Mouse (Mus musculus) liver, adult 2 months (tissue): Measurements from ENCODE around the gene Med12. TPM values are rescaled to one million over a fixed set of nuclear protein-coding genes. Genes with fewer than 3 reads are reported as not detected.

Experiments
- DNase-seq: peaks from one replicate; pipeline ENCODE4 v3.0.0-alpha.2; 2011; ENCODE audit warnings: low read depth, low spot score; ENCODE audit errors: extremely low read depth
- H3K27ac ChIP-seq: fragments of 200-500 bp; replicated peaks from 2 replicates; pipeline ENCODE4 v1.5.1; 2012; ENCODE audit warnings: low read depth, mild to moderate bottlenecking, control low read depth, inconsistent platforms, low read length; ENCODE audit not compliant: insufficient read depth
- H3K27me3 ChIP-seq: fragments of 200-500 bp; 2 replicates; pipeline ENCODE4 v1.6.1; 2012; ENCODE audit warnings: mild to moderate bottlenecking, moderate library complexity, low read length, inconsistent platforms; ENCODE audit not compliant: control insufficient read depth, insufficient read depth
- H3K36me3 ChIP-seq: fragments of 200-500 bp; 2 replicates; pipeline ENCODE4 v1.6.1; 2012; ENCODE audit warnings: low read length, inconsistent platforms; ENCODE audit not compliant: control insufficient read depth, insufficient read depth
- H3K4me1 ChIP-seq: fragments of 200-500 bp; 2 replicates; pipeline ENCODE4 v1.6.1; 2011; ENCODE audit warnings: low read length; ENCODE audit not compliant: control insufficient read depth, insufficient read depth
- H3K4me3 ChIP-seq: fragments of 200-500 bp; 2 replicates; pipeline ENCODE4 v1.5.1; 2011; ENCODE audit warnings: low read depth, mild to moderate bottlenecking, control low read depth, low read length, moderate library complexity; ENCODE audit not compliant: insufficient read depth
- H3K79me2 ChIP-seq: fragments of 200-500 bp; 2 replicates; pipeline ENCODE4 v1.6.1; 2012; ENCODE audit warnings: inconsistent platforms, mild to moderate bottlenecking, low read length, moderate library complexity; ENCODE audit not compliant: control insufficient read depth, insufficient read depth
- H3K9ac ChIP-seq: fragments of 200-500 bp; 2 replicates; pipeline ENCODE4 v1.6.1; 2012; ENCODE audit warnings: low read depth, mild to moderate bottlenecking, control low read depth, inconsistent platforms, low read length
- CTCF ChIP-seq: fragments of 200-500 bp; IDR thresholded peaks from 2 replicates; pipeline ENCODE4 v1.5.1; 2011; ENCODE audit warnings: low read depth, low read length, control low read depth
- POLR2A ChIP-seq: fragments of 200-500 bp; IDR thresholded peaks from 2 replicates; pipeline ENCODE4 v1.6.1; 2011; ENCODE audit warnings: low read length, control low read depth; ENCODE audit not compliant: insufficient read depth; ENCODE audit errors: extremely low read depth
- WGBS: fragments of 180-500 bp; shearing (Covaris S2); methylation state at CpG from one replicate; pipeline ENCODE4 v1.1.7; 2018; 5-methylcytosine and 5-hydroxymethylcytosine counted together
- polyA plus RNA-seq: library from polyadenylated mRNA; depleted of rRNA; stranded (reverse); fragments of >200 nt; gene quantifications from 2 replicates; pipeline ENCODE4 v1.2.3, GENCODE M21; 2012
- total RNA-seq: library from RNA; depleted of rRNA; stranded (reverse); fragments of >200 nt; gene quantifications from 2 replicates; pipeline ENCODE4 v1.2.3, GENCODE M21; 2014

The Med12 gene
- total and polyA plus RNA-seq, 2 experiments = 8.1 to 59.4 TPM

DNA sequence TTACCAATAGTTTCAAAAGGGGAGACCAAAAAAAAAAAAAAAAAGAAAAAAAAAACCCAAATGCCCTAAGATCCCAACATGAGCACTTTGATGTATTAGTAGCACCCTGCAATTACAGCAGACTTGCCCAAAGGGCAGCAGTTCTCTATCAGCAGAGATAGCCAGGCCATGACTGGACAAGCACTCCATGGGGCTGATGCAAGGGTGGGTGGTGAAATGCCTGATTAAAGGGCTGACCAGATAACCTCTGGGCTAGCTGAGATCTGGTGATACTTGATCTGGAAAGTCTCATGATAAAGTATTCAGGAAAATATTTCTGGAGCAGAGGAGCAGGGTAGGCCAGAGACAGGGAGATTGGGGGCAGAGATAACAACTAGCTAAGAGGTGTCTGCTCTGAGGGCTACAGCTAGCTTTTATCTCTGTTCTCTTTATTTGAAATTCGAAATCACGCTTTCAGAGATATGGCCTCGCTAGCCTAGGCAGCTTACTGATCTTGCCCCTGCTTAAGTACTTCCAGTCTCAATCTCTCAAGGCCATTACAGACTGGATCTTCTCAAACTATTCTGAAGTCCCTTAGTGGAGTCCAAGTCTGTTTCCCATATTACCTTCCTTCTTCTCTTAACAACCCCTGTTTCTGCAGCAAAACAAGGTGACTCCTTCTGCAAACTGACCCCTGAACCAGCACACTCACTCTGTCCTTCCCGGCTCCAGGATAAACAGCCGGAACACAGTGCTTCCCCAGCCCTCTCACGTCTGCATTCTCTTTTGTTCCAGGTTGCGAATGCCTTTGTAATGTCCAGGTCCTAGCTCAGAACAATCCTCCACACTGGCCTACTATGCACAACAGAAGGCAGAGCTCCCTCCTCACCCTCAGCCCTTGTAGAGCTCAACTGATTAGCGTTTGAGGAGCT is 52.4 kb downstream of the Med12 start:
- no peak overlapping the region for H3K9ac ChIP-seq
- H3K27ac ChIP-seq = no peak overlapping the region
- H3K4me3 ChIP-seq = no peak overlapping the region
- DNase-seq = no peak
- H3K4me1 ChIP-seq = no peaks in the 10 kb centered on the region
- no peaks in the 10 kb centered on the region for H3K36me3 ChIP-seq
- H3K79me2 ChIP-seq = no peaks in the 10 kb centered on the region
- 61% methylated on average over 8 of the region's 8 CpGs for whole genome bisulfite sequencing
- no peaks in the 10 kb centered on the region for H3K27me3 ChIP-seq
- TF ChIP-seq CTCF = no peak
- TF ChIP-seq POLR2A = no peak

DNA sequence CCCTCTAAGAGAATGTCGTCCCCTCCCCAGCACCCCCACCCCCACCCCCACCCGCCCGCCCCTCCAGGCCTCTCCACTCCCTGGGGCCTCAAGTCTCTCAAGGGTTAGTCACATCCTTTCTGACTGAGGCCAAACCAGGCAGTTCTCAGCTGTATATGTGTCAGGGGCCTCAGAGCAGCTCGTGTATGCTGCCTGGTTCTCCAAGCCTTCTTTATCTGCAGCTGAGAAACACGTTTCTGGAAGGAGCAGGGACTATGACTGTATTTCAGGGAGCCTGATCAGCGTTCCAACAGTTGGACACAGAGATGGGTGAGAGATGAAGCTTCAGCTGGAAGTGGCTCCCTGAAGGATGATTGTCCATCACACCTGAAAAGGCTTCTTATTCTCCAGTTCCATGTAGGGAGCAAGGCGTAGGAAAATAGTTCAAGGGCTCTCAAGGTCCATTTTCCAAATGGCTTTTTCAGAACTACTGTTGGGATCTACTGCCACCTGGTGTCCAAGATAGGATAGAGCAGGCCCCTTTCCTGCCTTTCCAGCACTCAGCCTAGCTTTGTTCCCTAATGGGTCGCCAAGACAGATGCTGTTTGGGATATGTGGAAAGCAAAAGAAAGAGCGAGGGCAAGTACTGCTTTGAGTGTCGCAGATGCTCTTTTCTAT is 55.7 kb downstream of the Med12 start:
- DNase-seq = peak; percentile 30
- H3K27ac ChIP-seq = no peak overlapping the region
- TF ChIP-seq CTCF (peak; percentile 60), POLR2A (no peak)

DNA sequence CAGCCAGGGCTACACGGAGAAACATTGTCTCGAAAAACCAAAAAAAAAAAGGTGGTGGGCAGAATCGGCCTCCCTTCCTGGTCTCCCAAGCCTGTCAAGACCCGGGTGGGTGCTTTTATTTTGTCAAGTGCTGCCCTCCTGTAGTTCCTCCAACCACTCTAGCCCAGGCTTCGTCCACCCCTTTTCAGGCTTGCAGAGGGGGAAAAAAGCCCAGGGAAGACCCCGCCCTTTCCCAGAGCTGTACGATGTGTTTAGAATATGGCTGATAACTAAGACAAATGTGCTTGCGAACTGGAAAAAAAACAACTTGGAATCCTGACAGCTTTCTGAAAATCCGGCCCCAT is 58.2 kb downstream of the Med12 start:
- 33% methylated on average over 9 of the region's 9 CpGs for WGBS
- Histone ChIP-seq H3K4me3 (peak overlapping the region; percentile 69), H3K27me3 (no peaks in the 10 kb centered on the region), H3K27ac (peak overlapping the region; percentile 98), H3K4me1 (0 out of 2 replicates have a peak, but pooled peaks cover 1% of the 10 kb centered on the region), H3K36me3 (no peaks in the 10 kb centered on the region), H3K9ac (peak overlapping the region; percentile 87), H3K79me2 (no peaks in the 10 kb centered on the region)
- no peak for DNase-seq
- no peak for TF ChIP-seq CTCF
- TF ChIP-seq POLR2A = no peak

More for the DNA sequence above, 55.7 kb downstream of the Med12 start:
- H3K27me3 ChIP-seq = no peaks in the 10 kb centered on the region
- no peaks in the 10 kb centered on the region for H3K79me2 ChIP-seq
- no peak overlapping the region for H3K4me3 ChIP-seq
- no peak overlapping the region for H3K9ac ChIP-seq
- 28% methylated on average over 10 of the region's 10 CpGs for WGBS
- 0 out of 2 replicates have a peak, but pooled peaks cover 1% of the 10 kb centered on the region for H3K4me1 ChIP-seq
- no peaks in the 10 kb centered on the region for H3K36me3 ChIP-seq

DNA sequence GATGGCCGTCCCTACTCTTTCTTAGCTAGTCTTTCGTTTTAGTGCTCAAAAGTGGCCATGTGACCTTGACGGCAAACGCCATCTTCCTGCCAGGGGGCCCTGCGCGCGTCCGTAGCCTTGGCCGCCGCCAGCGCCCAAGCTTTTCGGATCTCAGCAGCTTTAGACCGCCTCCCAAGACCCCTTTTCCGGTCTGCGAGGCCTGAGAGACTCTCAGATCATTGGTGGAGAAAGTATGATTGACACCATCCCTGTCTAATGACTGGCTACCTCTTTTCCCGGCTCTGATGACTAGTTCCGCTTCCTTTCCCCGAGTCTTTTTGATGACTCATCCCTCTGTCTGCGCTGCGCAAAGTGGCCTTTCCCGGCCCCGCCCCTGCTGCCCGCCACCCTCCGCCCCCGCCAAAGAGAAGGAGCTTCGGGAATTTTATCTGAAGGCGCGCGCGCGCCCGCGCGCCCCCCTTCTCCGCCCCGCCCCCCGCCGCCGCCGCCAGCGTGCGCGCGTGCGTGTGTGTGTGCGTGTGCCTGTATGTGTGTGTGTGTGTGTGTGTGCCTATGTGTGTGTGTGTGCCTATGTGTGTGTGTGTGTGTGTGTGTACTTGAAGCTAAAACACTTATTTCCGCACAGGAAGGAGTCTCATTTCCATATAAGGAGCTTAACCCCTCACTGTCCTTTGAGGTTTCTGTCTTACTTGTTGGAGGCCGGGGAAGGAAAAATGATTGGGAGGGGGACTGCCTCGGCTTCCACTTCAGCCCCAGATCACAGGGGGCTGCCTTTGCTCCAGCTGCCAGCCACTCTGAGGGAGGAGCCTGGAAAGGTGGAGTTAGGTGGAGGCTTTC is 58.8 kb downstream of the Med12 start:
- Histone ChIP-seq H3K4me1 (0 out of 2 replicates have a peak, but pooled peaks cover 1% of the 10 kb centered on the region), H3K27me3 (no peaks in the 10 kb centered on the region), H3K9ac (peak overlapping the region; percentile 87), H3K79me2 (no peaks in the 10 kb centered on the region), H3K4me3 (peak overlapping the region; percentile 69), H3K36me3 (no peaks in the 10 kb centered on the region), H3K27ac (peak overlapping the region; percentile 98)
- WGBS = under 1% methylated on average over 24 of the region's 49 CpGs
- DNase-seq = peak; percentile 92
- TF ChIP-seq POLR2A (peak; percentile 69), CTCF (no peak)

DNA sequence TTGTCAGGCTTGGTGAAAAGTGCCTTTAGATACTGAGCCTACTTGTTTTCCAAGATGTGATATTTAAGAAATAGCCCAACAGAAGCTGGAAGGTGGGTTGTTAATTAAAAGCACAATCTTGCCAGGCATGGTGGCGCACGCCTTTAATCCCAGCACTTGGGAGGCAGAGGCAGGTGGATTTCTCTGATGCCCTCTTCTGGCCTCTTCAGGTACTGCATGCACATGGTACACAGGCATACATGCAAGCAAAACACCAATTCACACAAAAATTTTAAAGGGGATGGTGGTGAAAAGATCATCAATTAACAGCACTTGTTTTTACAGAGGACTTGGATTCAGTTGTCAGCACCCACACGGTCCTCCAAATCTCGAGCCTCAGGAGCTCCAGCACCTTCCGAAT is 60.8 kb downstream of the Med12 start:
- WGBS = 97% methylated on average over 5 of the region's 5 CpGs
- Histone ChIP-seq H3K36me3 (no peaks in the 10 kb centered on the region), H3K4me1 (0 out of 2 replicates have a peak, but pooled peaks cover 1% of the 10 kb centered on the region), H3K9ac (no peak overlapping the region), H3K4me3 (no peak overlapping the region), H3K27ac (no peak overlapping the region), H3K27me3 (no peaks in the 10 kb centered on the region), H3K79me2 (no peaks in the 10 kb centered on the region)
- DNase-seq = no peak
- TF ChIP-seq CTCF (peak; percentile 45), POLR2A (no peak)
